Mouse (Mus musculus) limb, embryonic 12.5 days (tissue): Measurements from ENCODE around the gene Mapkapk2. TPM values are rescaled to one million over a fixed set of nuclear protein-coding genes. Genes with fewer than 3 reads are reported as not detected.
"Not testable (repeated sequence)": the region's sequence is repeated elsewhere in the genome, so short reads cannot be mapped to it uniquely, and the experiment has no call there.

ENCODE experiments used
- ATAC-seq: fragments of 200-750 bp; cut with Nextera tagmentation; 2 replicates; pipeline ENCODE4 v1.8.0; 2017; ENCODE audit warnings: low read depth, moderate TSS enrichment; ENCODE audit not compliant: insufficient number of reproducible peaks, insufficient read depth, low FRiP score, low TSS enrichment
- H3K27ac ChIP-seq: fragments of 300-500 bp; sonication (generic); 2 replicates; pipeline ENCODE4 v1.5.1; 2016; ENCODE audit warnings: mild to moderate bottlenecking, moderate library complexity
- H3K27me3 ChIP-seq: fragments of 300-500 bp; sonication (generic); 2 replicates; pipeline ENCODE4 v1.6.1; 2016; ENCODE audit warnings: mild to moderate bottlenecking, moderate library complexity
- H3K36me3 ChIP-seq: fragments of 300-500 bp; sonication (generic); 2 replicates; pipeline ENCODE4 v1.6.1; 2016; ENCODE audit warnings: mild to moderate bottlenecking, moderate library complexity
- H3K4me1 ChIP-seq: fragments of 300-500 bp; sonication (generic); replicated peaks from 2 replicates; pipeline ENCODE4 v1.6.1; 2016
- H3K4me2 ChIP-seq: fragments of 300-500 bp; sonication (generic); 2 replicates; pipeline ENCODE4 v1.6.1; 2016; ENCODE audit warnings: mild to moderate bottlenecking, moderate library complexity
- H3K4me3 ChIP-seq: fragments of 300-500 bp; sonication (generic); replicated peaks from 2 replicates; pipeline ENCODE4 v1.5.1; 2016; ENCODE audit warnings: mild to moderate bottlenecking
- H3K9ac ChIP-seq: fragments of 300-500 bp; sonication (generic); replicated peaks from 2 replicates; pipeline ENCODE4 v1.6.1; 2016; ENCODE audit warnings: mild to moderate bottlenecking, moderate library complexity
- H3K9me3 ChIP-seq: fragments of 300-500 bp; sonication (generic); 2 replicates; pipeline ENCODE4 v1.6.1; 2016; ENCODE audit warnings: mild to moderate bottlenecking, moderate library complexity
- WGBS: fragments of 180-500 bp; shearing (Covaris S2); methylation state at CpG from one replicate; pipeline ENCODE4 v1.1.7; 2016; 5-methylcytosine and 5-hydroxymethylcytosine counted together
- polyA plus RNA-seq: library from polyadenylated mRNA; unstranded; fragments of >200 nt; fragmentation: Nextera tagmentation; extraction: Ambion mirVana; gene quantifications from 2 replicates; pipeline ENCODE4 v1.2.1, GENCODE M21; 2016

The Mapkapk2 gene
- polyA plus RNA-seq, 1 experiment from 2014 or later, result 58.9 TPM

DNA sequence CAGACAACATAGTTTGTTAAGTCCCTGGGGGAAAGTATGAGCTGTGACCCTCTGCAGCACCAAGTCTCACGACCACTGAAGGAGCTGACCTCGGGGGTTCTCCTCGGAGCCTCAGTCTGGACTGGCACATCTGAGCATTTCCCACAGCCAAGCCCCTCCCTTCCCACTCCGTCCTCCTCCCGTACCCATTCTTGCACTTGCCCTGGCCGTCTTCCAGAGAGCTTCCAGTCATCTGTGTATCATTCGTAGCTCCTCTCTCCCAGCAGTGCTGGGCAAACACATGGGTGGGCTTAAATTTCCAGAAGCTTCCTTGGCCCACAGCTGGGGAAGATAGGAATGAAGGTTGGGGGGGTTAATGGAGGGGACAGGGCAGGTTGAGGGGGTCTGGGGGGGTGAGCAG, 67.4 kb downstream of the Mapkapk2 start:
- no peak for ATAC-seq
- WGBS, result 56% methylated on average over 7 of the region's 7 CpGs
- Histone ChIP-seq H3K4me1 (peaks cover 13% of the 10 kb centered on the region; the same call in 1 of the 2 replicates), H3K27me3 (no peaks in the 10 kb centered on the region), H3K9me3 (no peaks in the 10 kb centered on the region), H3K27ac (no peak overlapping the region), H3K36me3 (no peaks in the 10 kb centered on the region), H3K9ac (no peak overlapping the region), H3K4me3 (no peak overlapping the region), H3K4me2 (no peak overlapping the region)

DNA sequence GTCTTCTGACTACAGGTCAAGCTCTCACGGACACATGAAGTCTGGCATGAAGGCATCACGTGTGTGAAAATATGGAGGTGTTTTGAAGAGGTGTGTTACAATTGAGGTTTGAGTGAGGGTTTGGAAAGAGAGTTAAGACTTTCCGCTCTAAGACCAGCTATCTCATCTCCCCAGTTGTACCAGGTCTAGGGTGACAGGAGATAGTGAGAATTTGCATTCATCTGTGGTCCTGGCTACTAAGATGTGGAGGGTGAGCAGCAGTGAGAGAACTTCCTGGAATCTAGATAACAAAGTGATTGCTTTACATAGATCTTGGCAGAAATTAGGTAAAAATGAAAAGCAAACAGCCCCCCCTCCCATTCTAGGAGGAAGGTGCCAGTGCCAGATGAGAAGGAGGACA, 68.4 kb downstream of the Mapkapk2 start:
- Histone ChIP-seq H3K4me2 (no peak overlapping the region), H3K4me3 (no peak overlapping the region), H3K27ac (no peak overlapping the region), H3K36me3 (no peaks in the 10 kb centered on the region), H3K4me1 (peaks cover 13% of the 10 kb centered on the region; the same call in 1 of the 2 replicates), H3K9ac (no peak overlapping the region), H3K27me3 (no peaks in the 10 kb centered on the region), H3K9me3 (no peaks in the 10 kb centered on the region)
- ATAC-seq, result no peak
- 91% methylated on average over 3 of the region's 3 CpGs for WGBS

DNA sequence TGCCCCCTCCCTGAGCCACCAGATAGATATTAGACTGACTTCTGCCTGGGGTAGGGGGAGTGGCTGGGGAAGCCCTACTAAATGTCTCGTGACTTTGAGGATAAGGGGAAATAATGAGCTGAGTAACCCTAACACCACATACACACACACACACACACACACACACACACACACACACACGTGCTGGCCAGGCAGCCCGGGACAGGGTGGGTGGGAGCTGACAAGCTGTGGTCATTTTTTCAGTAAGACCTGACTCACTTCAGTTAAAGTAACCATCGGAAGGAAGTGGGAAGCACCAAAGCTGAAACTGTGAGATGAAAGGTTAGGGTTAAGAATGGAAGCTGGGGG, 71.8 kb downstream of the Mapkapk2 start:
- Histone ChIP-seq H3K4me1 (peaks cover 9% of the 10 kb centered on the region; the same call in 1 of the 2 replicates), H3K4me2 (no peak overlapping the region)
- WGBS, result 56% methylated on average over 4 of the region's 4 CpGs

DNA sequence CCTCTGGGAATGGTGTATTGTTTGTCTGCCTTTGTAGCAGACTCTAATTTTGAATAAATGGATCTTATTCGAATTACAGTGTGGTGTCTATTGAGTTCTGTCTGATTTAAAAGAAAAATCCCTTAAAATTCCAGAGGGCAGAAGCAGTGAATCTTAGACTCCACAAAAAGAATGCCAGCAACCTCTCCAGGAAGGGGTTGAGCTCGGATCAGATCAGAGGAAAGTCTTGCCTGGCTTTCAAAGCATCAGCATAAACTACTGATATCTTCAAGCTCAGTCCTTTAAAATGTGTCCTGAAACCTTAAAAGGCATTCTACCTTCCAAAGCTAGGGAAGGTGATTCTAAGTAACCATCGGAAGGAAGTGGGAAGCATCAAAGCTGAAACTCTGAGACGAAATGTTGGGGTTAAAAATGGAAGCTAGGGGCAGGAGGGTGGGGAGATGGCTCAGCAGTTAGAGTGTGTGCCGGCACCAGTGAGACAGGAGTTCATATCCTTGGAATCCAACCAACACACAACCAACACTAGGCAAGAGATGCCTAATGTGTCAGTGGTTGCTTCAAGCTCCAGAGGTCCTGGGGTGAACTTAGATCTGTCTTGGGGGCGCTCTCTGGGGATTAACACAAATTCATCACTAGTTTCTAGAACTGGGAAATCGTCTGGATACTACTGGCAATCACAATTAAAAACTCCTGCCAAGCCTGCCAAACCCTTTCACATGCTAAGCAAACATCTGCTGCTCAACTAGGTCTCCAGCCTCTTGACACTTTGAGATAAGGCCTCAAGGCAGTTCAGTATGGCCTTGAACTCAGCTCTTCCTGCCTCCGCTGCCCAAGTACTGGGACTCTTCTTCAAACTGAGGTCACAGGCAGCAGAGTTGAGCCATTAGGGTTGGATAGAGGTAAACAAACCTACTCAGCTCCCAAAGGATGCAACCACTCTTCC, 72.5 kb downstream of the Mapkapk2 start:
- H3K27ac ChIP-seq, result no peak overlapping the region
- whole genome bisulfite sequencing, result 80% methylated on average over 8 of the region's 8 CpGs
- no peak overlapping the region for H3K4me3 ChIP-seq
- ATAC-seq, result no peak
- H3K9me3 ChIP-seq, result no peaks in the 10 kb centered on the region
- H3K4me1 ChIP-seq, result peaks cover 9% of the 10 kb centered on the region; the same call in 1 of the 2 replicates
- H3K4me2 ChIP-seq, result no peak overlapping the region
- no peak overlapping the region for H3K9ac ChIP-seq
- H3K27me3 ChIP-seq, result no peaks in the 10 kb centered on the region
- H3K36me3 ChIP-seq, result no peaks in the 10 kb centered on the region

More for the DNA sequence above, 71.8 kb downstream of the Mapkapk2 start:
- Histone ChIP-seq H3K36me3 (no peaks in the 10 kb centered on the region), H3K27me3 (no peaks in the 10 kb centered on the region), H3K9me3 (no peaks in the 10 kb centered on the region), H3K4me3 (no peak overlapping the region), H3K27ac (no peak overlapping the region), H3K9ac (no peak overlapping the region)
- ATAC-seq, result no peak

DNA sequence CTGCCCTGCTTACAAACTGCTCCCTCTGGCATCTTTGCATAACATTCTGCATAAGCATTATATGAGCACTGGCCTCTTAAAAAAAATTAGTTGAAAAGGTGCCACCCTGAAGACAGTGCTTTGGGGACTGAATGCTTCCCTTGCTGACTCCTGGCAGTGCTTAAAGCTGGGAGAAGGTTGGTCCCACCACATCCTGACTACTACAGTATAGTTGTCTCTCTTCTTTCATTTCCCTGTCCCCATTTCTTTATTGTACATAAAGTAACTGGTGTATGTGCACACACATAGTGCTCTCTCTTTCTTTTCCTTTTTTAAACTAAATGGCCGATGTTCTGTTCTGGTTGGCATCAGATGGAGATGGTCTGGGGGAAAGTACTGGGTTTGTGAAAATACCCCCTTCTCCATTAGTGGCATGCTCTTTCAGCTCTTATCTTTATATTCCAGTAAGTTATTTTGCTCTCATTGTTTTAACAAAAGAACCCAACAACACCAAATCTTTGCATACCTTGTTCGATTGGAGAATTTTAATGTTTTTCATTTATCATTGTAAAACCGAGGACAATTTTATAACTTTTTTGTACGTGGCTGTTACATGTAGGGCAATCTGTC, 74.3 kb downstream of the Mapkapk2 start:
- H3K4me3 ChIP-seq, H3K36me3 ChIP-seq, H3K9ac ChIP-seq, ATAC-seq, H3K9me3 ChIP-seq, H3K27ac ChIP-seq, H3K27me3 ChIP-seq, H3K4me2 ChIP-seq: not testable (repeated sequence)
- H3K4me1 ChIP-seq, result peaks cover 13% of the 10 kb centered on the region; the same call in 1 of the 2 replicates
- WGBS, result 83% methylated on average over 4 of the region's 4 CpGs

DNA sequence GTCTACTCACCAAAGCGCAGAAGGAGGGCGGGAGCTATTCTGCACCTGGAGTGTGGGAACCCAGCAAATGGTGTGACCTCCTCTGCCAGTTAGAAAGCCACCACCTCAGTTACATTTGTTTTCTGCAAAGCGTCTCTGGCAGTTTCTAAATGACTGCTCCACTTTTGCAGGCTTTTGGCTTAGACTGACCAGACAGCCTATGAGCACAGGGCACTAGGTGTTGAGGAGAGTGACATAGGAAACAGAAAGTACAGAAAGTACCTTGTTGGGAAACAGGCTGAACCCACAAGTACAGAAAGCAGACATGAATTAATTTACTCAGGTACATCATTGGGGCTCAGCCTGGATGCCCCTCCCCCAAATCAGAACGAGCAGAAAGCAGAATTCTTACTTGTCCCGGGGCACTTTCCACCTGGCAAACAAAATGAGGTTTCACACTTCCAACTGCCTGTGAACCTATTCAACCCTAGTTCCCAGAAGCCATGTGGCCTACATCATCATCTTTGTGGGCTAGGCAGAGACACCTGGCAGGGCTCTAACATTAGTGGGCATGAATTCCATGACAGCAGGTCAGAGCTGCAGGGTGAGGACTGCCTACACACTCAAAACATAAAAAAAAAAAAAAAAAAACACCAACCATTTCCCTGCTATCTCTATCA, 74.9 kb downstream of the Mapkapk2 start:
- Histone ChIP-seq H3K27ac (no peak overlapping the region), H3K27me3 (no peaks in the 10 kb centered on the region), H3K4me1 (peaks cover 13% of the 10 kb centered on the region; the same call in 1 of the 2 replicates), H3K9me3 (no peaks in the 10 kb centered on the region), H3K4me2 (no peak overlapping the region), H3K9ac (no peak overlapping the region), H3K4me3 (no peak overlapping the region), H3K36me3 (no peaks in the 10 kb centered on the region)
- no peak for ATAC-seq
- 36% methylated on average over 5 of the region's 5 CpGs for WGBS

DNA sequence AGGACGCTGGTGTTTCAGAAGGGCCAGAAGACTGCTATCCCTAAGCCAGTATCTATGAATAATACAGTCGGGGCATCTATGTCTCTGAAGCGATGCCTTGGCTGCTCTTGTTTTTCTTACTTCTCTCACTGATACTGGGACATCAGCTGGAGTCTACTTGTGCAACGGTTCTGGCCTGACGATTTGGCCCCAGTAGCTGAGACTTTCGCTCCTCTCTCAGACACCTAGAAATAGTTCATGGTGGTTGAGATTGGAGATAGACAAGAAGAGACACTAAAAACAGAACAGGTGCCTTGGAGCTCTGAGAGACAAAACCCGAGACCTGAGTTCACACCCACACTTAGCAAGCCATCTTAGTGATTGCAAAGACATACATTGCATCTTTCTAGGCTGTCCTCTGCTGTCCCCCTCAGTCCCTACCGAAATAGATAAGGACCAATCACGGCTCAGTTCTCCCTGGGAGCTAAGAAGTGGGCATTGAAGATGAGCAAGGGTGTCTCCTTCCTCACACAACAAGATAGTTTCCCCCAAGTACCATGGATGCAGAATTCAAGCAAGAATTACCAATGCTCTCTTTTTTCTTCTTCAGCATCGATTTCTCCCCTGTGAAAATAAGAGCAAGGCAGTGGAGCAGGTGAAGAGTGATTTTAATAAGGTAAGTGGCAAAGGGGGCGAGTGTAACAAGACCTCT, 75.6 kb downstream of the Mapkapk2 start:
- Histone ChIP-seq H3K27ac (no peak overlapping the region), H3K4me2 (no peak overlapping the region), H3K27me3 (no peaks in the 10 kb centered on the region), H3K4me1 (peaks cover 13% of the 10 kb centered on the region; the same call in 1 of the 2 replicates), H3K9me3 (no peaks in the 10 kb centered on the region), H3K36me3 (no peaks in the 10 kb centered on the region), H3K4me3 (no peak overlapping the region), H3K9ac (no peak overlapping the region)
- 75% methylated on average over 11 of the region's 11 CpGs for WGBS
- no peak for ATAC-seq

DNA sequence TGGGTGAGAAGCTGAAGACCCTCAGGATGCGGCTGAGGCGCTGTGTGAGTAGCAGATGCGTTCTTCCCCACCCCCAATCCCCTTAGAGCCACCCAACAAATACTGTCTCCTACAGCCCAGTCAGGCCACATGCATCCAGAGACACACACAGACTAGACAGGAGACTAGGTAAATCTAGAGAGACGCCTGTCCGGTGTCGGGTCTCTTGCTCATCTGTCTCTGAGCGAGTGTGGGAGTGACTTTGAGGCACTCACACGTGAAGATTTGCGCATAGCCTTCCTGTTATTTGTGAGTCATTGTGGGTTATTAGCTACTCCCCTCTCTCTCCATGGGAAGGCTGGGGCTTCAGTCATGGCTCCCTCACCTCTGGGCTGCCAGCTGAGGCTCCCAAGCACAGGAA, 76.2 kb downstream of the Mapkapk2 start:
- no peak overlapping the region for H3K4me3 ChIP-seq

DNA sequence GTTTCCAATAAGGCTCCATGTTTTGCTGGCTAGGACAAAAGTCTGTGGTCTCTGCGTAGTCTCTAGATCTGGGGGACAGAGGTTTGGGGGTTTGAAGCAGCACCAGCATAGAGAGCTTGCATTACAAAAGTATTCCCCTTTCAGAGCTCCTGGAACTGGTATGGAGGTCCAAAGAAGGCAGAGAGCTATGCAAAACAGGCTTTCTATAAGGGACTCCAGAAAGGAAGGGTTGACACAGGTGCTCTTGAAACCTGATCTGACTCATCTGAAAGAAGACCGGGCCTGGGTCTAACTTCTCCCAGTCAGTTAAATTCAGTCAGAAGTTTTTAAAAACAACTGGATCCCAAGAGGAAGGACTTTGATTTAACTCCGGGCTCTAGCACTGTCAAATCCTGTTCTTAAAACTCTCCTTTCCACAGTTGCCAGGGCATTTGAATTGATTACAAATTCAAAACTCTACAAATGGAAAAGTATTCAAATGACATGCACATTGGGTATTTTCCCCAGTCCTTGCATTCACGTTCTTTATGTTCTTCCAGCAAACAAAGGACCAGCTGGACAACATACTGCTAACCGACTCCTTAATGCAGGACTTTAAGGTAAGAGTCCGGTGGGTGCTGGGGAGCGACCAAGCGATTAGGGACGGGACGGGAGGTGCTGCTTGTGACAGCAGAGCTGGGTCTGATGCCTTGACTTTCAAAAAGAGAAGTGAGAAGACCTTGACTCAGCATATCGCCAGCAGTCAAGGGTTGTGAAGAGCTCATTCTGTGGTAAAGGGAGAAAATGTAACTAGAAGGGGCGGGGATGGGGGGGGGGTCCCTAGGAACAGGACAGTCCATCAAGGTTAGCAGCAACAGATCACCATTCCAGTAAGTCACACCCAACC, 77.0 kb downstream of the Mapkapk2 start:
- no peak overlapping the region for H3K4me3 ChIP-seq
- H3K9ac ChIP-seq, result no peak overlapping the region
- H3K4me1 ChIP-seq, result peaks cover 13% of the 10 kb centered on the region; the same call in 1 of the 2 replicates
- 61% methylated on average over 12 of the region's 12 CpGs for WGBS
- H3K36me3 ChIP-seq, result no peaks in the 10 kb centered on the region
- H3K27ac ChIP-seq, result no peak overlapping the region
- H3K9me3 ChIP-seq, result no peaks in the 10 kb centered on the region
- H3K27me3 ChIP-seq, result no peaks in the 10 kb centered on the region
- no peak for ATAC-seq
- no peak overlapping the region for H3K4me2 ChIP-seq

More for the DNA sequence above, 76.2 kb downstream of the Mapkapk2 start:
- Histone ChIP-seq H3K9me3 (no peaks in the 10 kb centered on the region), H3K4me1 (peaks cover 13% of the 10 kb centered on the region; the same call in 1 of the 2 replicates), H3K9ac (no peak overlapping the region), H3K36me3 (no peaks in the 10 kb centered on the region), H3K4me2 (no peak overlapping the region), H3K27ac (no peak overlapping the region), H3K27me3 (no peaks in the 10 kb centered on the region)
- no peak for ATAC-seq
- WGBS, result 68% methylated on average over 9 of the region's 9 CpGs

DNA sequence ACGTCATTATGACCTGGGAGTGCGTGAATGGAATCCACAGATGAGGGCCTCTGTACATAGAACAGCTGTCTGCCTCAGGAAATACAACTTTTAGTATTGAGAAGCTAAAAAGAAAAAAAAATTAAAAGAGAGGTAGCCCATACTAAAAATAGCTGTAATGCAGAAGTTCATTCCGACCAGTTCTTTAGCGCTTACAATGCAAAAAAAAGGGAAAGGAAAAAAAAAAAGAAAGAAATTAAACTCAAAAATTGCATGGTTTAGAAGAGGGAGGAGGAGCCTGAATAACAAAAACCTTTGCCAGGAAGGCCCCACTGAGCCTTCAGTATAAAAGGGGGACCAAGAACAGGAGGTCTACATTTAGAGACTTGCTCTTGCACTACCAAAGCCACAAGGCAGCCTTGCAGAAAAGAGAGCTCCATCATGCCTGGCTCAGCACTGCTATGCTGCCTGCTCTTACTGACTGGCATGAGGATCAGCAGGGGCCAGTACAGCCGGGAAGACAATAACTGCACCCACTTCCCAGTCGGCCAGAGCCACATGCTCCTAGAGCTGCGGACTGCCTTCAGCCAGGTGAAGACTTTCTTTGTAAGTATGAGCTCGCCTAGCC, 78.0 kb downstream of the Mapkapk2 start, which contains the start of gene Il10:
Gene Il10, plus strand, starts transcription at position 354 of the 607 bp plus-strand sequence.
- H3K9me3 ChIP-seq, result no peaks in the 10 kb centered on the region
- no peak for ATAC-seq
- no peaks in the 10 kb centered on the region for H3K27me3 ChIP-seq
- 75% methylated on average over 8 of the region's 8 CpGs for WGBS
- H3K4me1 ChIP-seq, result peaks cover 13% of the 10 kb centered on the region; the same call in 1 of the 2 replicates
- no peak within 1 kb of the TSS for H3K9ac ChIP-seq
- H3K4me2 ChIP-seq, result no peak within 1 kb of the TSS
- no peaks in the 10 kb centered on the region for H3K36me3 ChIP-seq
- no peak within 1 kb of the TSS for H3K4me3 ChIP-seq
- H3K27ac ChIP-seq, result no peak within 1 kb of the TSS
